Mouse (Mus musculus) liver, postnatal 0 days (tissue): ENCODE measurements at regions not wholly inside any gene's neighbourhood (a gene's known extent, or its start where the extent isn't known, plus 50 kb on each side); places are given as distances from the start of the nearest gene placed in this dataset.

Experiments
- CTCF ChIP-seq: sonication (generic); IDR thresholded peaks from 2 replicates; pipeline ENCODE4 v1.5.1; 2016; ENCODE audit warnings: antibody characterized with exemption, low read depth
- EP300 ChIP-seq: IDR thresholded peaks from 2 replicates; pipeline ENCODE4 v1.6.1; 2016; ENCODE audit warnings: antibody characterized with exemption, low read depth, mild to moderate bottlenecking

DNA sequence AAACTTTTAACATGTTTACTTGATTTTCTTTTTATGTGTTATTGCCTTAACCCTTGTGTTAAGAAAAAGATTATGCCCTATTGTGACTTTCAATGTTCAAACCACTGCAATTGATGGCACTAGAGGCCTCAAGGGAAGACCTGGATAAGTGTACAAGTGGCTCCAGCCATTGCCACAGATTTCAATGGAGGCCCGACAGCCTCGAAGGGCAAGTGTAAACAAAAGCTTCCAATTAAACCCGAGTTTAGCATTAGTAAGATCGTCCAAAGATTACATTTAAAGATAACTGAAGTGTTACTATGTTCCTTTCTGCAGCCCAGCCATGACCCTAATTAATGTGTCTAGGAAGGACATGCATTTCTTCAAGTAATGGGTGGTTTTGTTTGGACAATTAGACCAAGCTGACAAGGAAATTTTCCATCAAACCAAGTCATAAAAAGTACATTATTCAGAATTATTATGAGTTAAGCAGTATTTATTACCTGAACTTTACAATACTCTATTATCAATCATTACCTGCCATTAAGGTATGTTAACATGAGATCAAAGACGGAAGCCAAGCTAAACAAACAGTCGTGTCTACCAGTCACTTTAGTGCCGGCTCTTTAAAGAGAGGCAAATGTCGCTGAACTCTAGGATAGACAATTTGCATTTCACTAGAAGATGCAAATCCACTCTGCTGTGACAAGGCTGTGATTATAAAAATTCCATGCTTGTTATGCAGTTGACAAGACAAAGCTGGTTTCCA is 322.0 kb downstream of the Lnpk start:
- TF ChIP-seq CTCF, result no peak
- no peak for TF ChIP-seq EP300
